Mouse (Mus musculus) embryonic fibroblast, embryonic 13.5 days (primary cell): ENCODE measurements around the gene Sh3rf1.

Experiments used
- CTCF ChIP-seq: IDR thresholded peaks from 2 replicates; pipeline ENCODE4 v1.5.1; 2011; ENCODE audit warnings: mild to moderate bottlenecking, control low read depth, low read length, moderate library complexity, borderline replicate concordance; ENCODE audit not compliant: insufficient read depth
- POLR2A ChIP-seq: IDR thresholded peaks from 2 replicates; pipeline ENCODE4 v1.6.1; 2011; ENCODE audit warnings: low read depth, mild to moderate bottlenecking, control low read depth, low read length, moderate library complexity

- no peak for TF ChIP-seq CTCF
- no peak for TF ChIP-seq POLR2A
Observed at GRCm38 (mm10) chr8:61388341-61388740, 164.7 kb downstream of the Sh3rf1 start.
